Mouse (Mus musculus) lung, postnatal 36 days (tissue): ENCODE results near the gene Slc25a1.
"Not testable (repeated sequence)": the region's sequence is repeated elsewhere in the genome, so short reads cannot be mapped to it uniquely, and the experiment has no call there.

ENCODE experiments used
- DNase-seq: peaks from one replicate; pipeline ENCODE4 v3.0.0; 2022; ENCODE audit warnings: mixed read lengths

Gene Slc25a1

GRCm38 (mm10) chr16:17928087-17928580 is at the start of gene Slc25a1:
Slc25a1 (minus strand) TSS chr16:17928219.
- peak; percentile 87 for DNase-seq

GRCm38 (mm10) chr16:17971853-17972252 is 43.8 kb upstream of the Slc25a1 start:
- DNase-seq = no peak

GRCm38 (mm10) chr16:17962091-17962490 is 34.1 kb upstream of the Slc25a1 start:
- DNase-seq = no peak

DNA sequence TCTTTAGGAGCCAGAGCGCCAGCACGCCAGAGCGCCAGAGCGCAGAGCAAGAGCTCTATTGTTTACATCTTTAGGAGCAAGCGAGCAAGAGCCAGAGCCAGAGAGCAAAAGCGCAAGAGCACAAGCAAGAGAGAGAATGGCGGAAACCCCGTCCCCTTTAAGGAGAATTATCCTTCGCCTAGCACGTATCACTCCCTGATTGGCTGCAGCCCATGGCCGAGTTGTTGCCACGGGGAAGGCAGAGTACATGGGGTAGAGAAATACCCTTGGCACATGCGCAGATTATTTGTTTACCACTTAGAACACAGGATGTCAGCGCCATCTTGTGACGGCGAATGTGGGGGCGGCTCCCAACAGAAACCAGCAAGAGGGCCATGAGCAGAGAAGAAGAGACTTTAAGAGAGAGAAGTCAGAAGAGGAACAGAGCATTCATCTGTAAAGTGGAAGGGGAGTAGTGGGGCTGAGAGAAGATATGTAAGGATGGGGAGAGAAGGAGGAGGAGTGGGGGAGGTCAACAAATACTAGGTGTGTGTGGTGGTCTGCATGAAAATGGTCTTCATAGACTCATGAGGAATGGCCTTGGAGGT is 28.1 kb upstream of the Slc25a1 start:
- not testable (repeated sequence) for DNase-seq

GRCm38 (mm10) chr16:17951618-17952017 is 23.6 kb upstream of the Slc25a1 start:
- DNase-seq = no peak

DNA sequence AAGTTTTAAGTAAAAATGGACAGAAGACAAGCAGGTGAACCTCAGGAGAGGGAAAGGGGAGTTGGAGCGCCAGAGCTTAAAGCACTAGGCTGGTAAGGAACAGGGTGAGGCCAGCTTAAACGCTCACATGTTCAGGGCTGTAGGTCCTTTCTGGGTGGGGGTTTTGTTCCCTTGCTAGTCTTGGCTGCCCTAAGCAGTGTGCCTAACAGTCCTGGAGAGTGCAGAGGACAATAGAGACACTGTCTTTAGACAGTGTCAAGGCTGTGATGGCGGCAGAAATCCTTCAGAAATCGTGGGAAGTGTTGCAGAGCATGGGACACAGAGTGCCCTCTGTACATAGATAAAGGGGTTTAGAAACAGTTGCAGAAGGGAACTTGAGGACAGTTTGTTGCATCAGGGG is 22.0 kb upstream of the Slc25a1 start:
- no peak for DNase-seq

- DNase-seq = no peak
Observed at GRCm38 (mm10) chr16:17949421-17949877, 21.4 kb upstream of the Slc25a1 start.

DNA sequence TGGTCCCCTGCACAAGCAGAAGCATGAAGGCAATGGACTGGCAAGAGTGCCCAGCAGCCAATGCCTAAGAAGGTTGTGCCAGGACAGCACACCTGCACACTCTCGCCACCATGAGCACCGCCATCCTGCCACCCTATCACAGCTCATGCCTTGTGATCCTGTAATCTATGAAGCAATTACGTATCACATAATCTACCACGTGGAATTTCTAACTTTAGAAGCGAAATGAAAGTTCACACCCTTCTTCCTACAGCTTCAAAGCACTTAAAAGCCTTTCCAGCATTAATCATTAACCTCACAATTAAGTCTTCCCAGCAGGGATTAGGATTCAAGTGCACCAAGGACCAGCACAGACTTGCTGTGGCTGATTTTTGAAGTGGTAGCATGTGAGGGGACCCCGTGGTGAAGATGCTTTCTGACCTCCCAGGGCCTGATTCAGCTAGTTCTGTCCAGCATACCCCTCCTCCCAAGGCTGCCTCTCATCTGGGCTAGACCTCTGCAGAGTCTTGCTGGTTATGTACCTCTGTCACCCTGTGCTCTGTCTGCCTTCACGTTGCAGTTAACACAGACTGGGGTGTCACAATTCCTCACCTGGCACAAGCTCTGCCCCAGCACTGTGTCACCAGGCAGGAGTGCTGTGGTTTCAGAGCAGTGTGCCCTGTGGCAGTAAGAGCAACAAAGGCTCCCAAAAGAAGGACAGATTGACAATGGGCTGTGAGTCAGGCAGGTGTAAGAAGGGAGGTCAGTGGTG is 17.2 kb upstream of the Slc25a1 start:
- DNase-seq = peak; percentile 55

- DNase-seq = no peak
Observed at GRCm38 (mm10) chr16:17943466-17943865, 15.4 kb upstream of the Slc25a1 start.

DNA sequence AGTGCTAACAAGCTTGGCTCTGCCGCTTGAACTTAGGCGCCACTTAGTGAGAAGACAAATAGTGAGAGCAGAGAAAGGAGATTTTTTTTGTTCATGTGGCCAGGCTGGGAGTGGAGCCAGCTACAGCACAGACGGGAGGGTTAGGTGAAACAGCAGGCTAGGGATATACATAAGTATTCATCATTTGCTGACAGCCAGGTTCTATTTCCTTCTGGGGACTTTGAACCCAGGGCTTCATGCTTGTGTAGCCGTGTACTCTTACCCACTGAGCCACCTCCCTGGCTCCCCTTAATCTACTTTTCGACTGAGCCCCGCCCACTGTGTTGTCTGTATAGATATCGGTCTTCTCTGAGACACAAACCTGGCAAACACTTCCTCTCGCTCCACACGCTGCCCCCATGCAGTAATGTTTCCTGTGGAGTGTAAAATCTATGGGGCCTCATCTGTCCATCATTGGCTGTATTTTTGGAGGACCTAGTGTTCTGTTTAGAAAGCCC is 11.3 kb upstream of the Slc25a1 start:
- DNase-seq = no peak

GRCm38 (mm10) chr16:17938821-17939220 is 10.8 kb upstream of the Slc25a1 start:
- peak; percentile 86 for DNase-seq

- DNase-seq = no peak
Observed at GRCm38 (mm10) chr16:17938187-17938586, 10.2 kb upstream of the Slc25a1 start.

GRCm38 (mm10) chr16:17936776-17937175 is 8.8 kb upstream of the Slc25a1 start:
- DNase-seq = peak; percentile 53

DNA sequence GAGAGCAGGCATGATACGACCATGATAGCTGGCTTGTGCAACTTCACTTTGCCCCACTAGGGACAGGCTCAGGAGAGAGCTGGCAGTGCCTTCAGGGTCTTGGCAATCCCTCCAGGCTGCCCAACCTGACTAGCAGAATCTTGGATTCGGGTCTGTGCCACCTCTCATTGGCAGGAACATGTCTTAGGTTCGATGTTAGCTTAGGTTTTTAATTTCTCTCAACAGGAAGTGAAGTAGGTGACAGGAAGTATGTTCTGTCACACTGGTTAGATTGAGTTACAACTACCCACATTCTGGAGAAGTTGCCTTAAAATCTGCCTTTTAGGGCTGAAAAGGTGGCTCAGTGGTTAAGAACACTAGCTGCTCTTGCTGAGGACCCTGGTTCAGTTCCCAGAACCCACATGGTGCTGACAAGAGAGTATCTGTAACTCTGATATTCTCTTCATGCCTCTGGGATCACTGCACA is 6.5 kb upstream of the Slc25a1 start:
- DNase-seq = no peak

- no peak for DNase-seq
Observed at GRCm38 (mm10) chr16:17933594-17934444, 5.8 kb upstream of the Slc25a1 start.

DNA sequence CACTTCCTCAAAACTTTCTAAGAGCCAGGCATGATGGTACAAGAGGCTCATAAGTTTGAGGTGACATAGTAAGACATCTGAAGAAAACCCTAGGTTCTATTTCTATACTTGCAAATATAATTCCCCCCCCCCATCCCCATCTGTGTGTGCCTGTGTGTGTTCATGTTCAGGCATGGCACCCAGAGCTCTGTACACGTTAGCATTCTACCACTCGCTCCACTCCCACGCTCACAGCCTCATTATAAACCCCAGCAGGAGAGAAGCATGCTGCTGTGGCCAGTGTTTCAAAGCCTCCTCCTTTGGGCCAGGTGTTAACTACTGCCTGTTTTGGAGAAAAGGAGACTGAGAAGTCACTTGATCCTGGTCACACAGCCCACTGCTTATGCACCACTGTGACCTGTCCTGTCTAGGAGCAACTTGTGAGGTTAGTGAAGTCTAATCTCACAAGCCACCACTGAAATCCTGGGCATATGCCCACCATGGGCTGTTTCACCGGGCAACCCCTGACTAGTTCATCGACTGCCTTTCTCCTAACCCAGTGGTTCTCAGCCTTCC is 4.0 kb upstream of the Slc25a1 start:
- DNase-seq = no peak

- DNase-seq = no peak
Observed at GRCm38 (mm10) chr16:17929631-17930030, 1.6 kb upstream of the Slc25a1 start.

DNA sequence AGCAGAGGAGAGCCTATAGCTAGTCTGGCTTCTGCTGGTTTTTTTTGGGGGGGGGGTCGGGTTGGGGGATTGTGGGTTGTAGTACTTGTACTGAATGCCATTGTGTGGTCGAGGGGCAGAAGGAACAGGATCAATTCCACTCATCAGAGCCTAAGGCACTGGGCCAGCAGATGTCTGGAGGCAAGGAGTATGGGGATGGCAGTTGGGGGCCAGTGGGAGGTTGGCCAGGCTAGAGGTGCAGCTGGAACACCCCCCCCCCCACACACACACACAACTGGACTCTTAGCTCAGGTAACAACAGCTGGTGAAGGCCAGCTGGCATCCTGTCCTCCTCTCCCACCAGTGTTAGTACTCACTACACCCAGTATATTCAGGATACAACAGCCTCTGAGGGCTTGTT is 1.2 kb upstream of the Slc25a1 start:
- DNase-seq = no peak

DNA sequence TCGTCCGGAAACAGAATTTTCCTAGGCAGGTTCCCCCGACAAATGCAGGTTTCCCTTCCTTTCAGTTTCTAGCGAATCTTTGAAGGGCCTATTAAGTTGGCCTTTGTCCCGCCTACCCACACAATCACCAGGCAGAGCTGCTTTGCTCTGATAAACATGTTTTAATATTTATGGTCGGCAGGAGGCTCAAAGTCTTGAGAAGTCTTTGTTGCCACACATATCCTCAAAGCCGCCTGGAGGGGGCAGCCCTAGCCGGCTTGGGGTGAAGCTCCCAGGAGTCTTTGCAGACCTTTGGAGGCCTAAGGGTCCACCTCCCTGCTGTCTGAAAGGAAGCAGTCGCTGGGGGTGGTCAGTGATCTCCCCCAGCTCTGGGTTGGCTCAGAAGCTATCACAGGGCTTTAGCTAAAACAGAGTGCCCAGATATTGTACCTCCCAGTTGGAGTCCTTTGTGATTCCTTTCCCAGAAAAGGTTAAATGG is 647 bp upstream of the Slc25a1 start:
- DNase-seq = peak; percentile 92

GRCm38 (mm10) chr16:17927351-17928082 is 502 bp downstream of the Slc25a1 start:
- DNase-seq = peak; percentile 29

DNA sequence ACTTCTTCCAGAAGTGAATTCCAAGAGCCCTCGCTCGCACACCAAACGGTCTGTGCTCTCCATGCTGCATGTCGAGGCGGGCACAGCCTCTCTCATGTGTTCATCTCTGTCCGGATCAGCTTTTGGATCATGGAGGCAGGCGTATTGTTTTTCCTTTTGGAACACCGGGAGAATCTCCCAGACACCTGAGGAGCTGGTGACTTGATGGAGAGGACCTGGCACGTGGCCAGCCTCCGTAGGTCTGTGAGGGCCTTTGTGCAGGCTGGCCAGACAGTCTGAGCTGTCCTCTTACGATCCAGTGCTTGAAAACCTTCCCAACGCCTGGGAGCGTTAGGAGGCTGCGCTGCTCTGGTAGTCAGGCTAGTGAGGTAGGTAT is 5.9 kb downstream of the Slc25a1 start:
- no peak for DNase-seq
